Mouse (Mus musculus): ENCODE data around the gene Zfp773. TPM values are rescaled to one million over a fixed set of nuclear protein-coding genes. Genes with fewer than 3 reads are reported as not detected.

Gene Zfp773
- polyA plus RNA-seq (2012; rRNA removed) = 0.06 and 0.14 TPM in 2 replicates

DNA sequence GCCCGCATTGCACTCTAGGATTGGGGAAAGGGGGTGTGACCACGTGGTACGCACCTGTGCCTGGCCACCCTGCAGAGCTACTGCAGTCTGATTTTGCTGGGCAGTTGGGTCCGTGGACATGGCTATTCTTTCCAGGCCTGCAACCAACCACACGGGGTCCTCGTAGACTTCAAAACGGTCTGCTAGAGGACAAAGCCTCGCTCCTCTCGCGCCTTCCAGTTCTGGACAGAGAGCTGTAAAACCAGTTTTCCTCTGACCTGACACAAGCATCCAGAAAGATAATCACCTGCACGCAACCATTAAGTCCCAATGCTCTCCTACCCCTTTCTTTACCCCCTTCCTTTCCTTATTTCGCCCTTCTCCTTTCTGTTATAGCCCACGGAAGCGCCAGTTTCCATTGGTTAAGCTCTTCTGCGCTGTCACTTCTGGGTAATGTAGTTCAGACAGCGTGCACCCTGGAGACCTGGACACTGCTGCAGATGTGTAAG, at the start of gene Zfp773:
TSS of gene Zfp773 (minus strand) at position 377 of the 488 bp plus-strand sequence.

GRCm38 (mm10) chr7:7171227-7172147, 34.9 kb upstream of the Zfp773 start, which contains the start of gene Zfp418:
Gene Zfp418, plus strand, starts transcription at chr7:7171330.

DNA sequence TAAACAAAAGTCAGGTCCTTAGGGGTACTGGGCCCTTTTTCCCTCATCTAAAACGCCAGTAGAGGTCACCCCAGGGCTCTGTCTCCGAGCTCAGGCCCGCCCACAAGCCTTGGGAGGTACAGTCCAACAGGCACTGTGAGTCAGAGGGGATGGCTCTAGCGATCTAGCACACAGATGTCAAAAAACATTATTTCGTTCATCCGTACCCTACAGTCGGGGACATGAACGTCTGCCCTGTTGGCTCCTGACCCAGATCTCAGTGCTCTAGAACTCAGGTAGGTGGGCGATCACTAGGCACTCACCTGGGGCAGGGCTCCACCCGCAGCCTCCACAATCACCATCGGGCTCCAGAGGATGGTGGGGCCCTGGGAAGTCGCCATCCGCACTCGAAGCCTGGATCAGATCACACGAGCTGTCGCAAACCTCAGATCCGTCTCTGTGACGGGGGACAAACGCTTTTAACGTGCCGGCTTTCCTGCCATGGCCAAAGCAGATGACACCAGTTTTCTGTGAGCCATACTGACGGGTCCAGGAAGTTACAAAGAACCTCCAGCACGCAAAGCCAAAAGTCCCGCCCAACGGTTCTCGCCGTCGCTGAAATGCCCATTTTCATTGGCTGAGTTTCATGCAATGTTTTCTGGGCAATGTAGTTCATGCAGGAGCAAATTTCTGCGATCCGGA, 15.5 kb downstream of the Zfp773 start, which contains the start of gene Zfp954:
TSS of gene Zfp954 (minus strand) at position 568 of the 681 bp plus-strand sequence.

Other genes with a start within 250 kb of the Zfp773 start
- gene Aurkc, start 141.5 kb downstream of the Zfp773 start, polyA plus RNA-seq (2012; rRNA removed) = not detected in 2 replicates
- 7.9 and 8.4 TPM in 2 replicates for gene Zfp954, start 15.3 kb downstream of the Zfp773 start, polyA plus RNA-seq (2012; rRNA removed)
- gene Zfp418, start 34.6 kb upstream of the Zfp773 start, polyA plus RNA-seq (2012; rRNA removed) = 0.44 and 0.49 TPM in 2 replicates
- gene Zfp772, start 73.2 kb upstream of the Zfp773 start, polyA plus RNA-seq (2012; rRNA removed) = 0.79 and 0.90 TPM in 2 replicates
- 0.09 and 0.15 TPM in 2 replicates for gene Vmn2r29, start 110.6 kb upstream of the Zfp773 start, polyA plus RNA-seq (2012; rRNA removed)
- gene Gm45844, start 141.5 kb upstream of the Zfp773 start, polyA plus RNA-seq (2012; rRNA removed) = 0.31 and 0.98 TPM in 2 replicates
- 24.2 and 32.3 TPM in 2 replicates for gene Clcn4, start 164.1 kb upstream of the Zfp773 start, polyA plus RNA-seq (2012; rRNA removed)
- gene Vmn2r30, start 200.9 kb upstream of the Zfp773 start, polyA plus RNA-seq (2012; rRNA removed) = not detected in 2 replicates
- gene Gm45783, start 237.8 kb upstream of the Zfp773 start, polyA plus RNA-seq (2012; rRNA removed) = not detected in 2 replicates